Mouse (Mus musculus): ENCODE results near the gene Osbpl10. TPM values are rescaled to one million over a fixed set of nuclear protein-coding genes. Genes with fewer than 3 reads are reported as not detected.
A peak's percentile ranks its signal among the peaks of the same experiment; 100 is the strongest.

Gene Osbpl10
- polyA plus RNA-seq (2016; fragmentation: Nextera tagmentation; extraction: Ambion mirVana), result 3.2 and 3.6 TPM in 2 replicates

GRCm38 (mm10) chr9:114978281-114979111, at the start of gene Osbpl10:
TSS of gene Osbpl10 (plus strand) at chr9:114978569.
- peak within 1 kb of the TSS; percentile 88 for H3K4me3 ChIP-seq (replicated peaks)
- H3K9me3 ChIP-seq, result no peaks in the 10 kb centered on the region
- no peaks in the 10 kb centered on the region for H3K36me3 ChIP-seq
- H3K4me2 ChIP-seq, result peak within 1 kb of the TSS; percentile 94
- under 1% methylated on average over 67 of the region's 86 CpGs for WGBS
- H3K9ac ChIP-seq (replicated peaks), result peak within 1 kb of the TSS; percentile 85
- peak; percentile 80 for ATAC-seq (ENCODE audit: insufficient number of reproducible peaks, insufficient read depth, low FRiP score, low TSS enrichment, low read depth)
- H3K4me1 ChIP-seq (replicated peaks), result peaks cover 27% of the 10 kb centered on the region
- peak within 1 kb of the TSS; percentile 86 for H3K27ac ChIP-seq
- H3K27me3 ChIP-seq, result peaks cover 37% of the 10 kb centered on the region

- Histone ChIP-seq H3K4me1 (replicated peaks) (peaks cover 15% of the 10 kb centered on the region), H3K4me2 (no peak overlapping the region), H3K36me3 (no peaks in the 10 kb centered on the region), H3K4me3 (replicated peaks) (no peak overlapping the region), H3K9ac (replicated peaks) (no peak overlapping the region), H3K27me3 (peaks cover 6% of the 10 kb centered on the region; the same call in 1 of the 2 replicates), H3K27ac (no peak overlapping the region), H3K9me3 (no peaks in the 10 kb centered on the region)
- WGBS, result 92% methylated on average over 9 of the region's 9 CpGs
- no peak for ATAC-seq (ENCODE audit: insufficient number of reproducible peaks, insufficient read depth, low FRiP score, low TSS enrichment, low read depth)
Measured at GRCm38 (mm10) chr9:114930464-114931090, 47.8 kb upstream of the Osbpl10 start.

GRCm38 (mm10) chr9:114932607-114933006, 45.8 kb upstream of the Osbpl10 start:
- Histone ChIP-seq H3K4me3 (replicated peaks) (peak overlapping the region; percentile 71), H3K4me2 (peak overlapping the region; percentile 86), H3K36me3 (no peaks in the 10 kb centered on the region), H3K9me3 (no peaks in the 10 kb centered on the region), H3K27ac (no peak overlapping the region), H3K27me3 (peaks cover 6% of the 10 kb centered on the region; the same call in 1 of the 2 replicates), H3K4me1 (replicated peaks) (peaks cover 16% of the 10 kb centered on the region), H3K9ac (replicated peaks) (peak overlapping the region; percentile 62; the same call in 1 of the 2 replicates)
- no peak for ATAC-seq (ENCODE audit: insufficient number of reproducible peaks, insufficient read depth, low FRiP score, low TSS enrichment, low read depth)
- 19% methylated on average over 13 of the region's 13 CpGs for WGBS

- H3K9ac ChIP-seq (replicated peaks), result peak overlapping the region; percentile 62
- peak overlapping the region; percentile 86 for H3K4me2 ChIP-seq
- no peaks in the 10 kb centered on the region for H3K9me3 ChIP-seq
- no peaks in the 10 kb centered on the region for H3K36me3 ChIP-seq
- peaks cover 16% of the 10 kb centered on the region for H3K4me1 ChIP-seq (replicated peaks)
- peak; percentile 31 for ATAC-seq (ENCODE audit: insufficient number of reproducible peaks, insufficient read depth, low FRiP score, low TSS enrichment, low read depth)
- H3K27me3 ChIP-seq, result peaks cover 6% of the 10 kb centered on the region; the same call in 1 of the 2 replicates
- H3K4me3 ChIP-seq (replicated peaks), result peak overlapping the region; percentile 71
- peak overlapping the region; percentile 59 for H3K27ac ChIP-seq
- WGBS, result under 1% methylated on average over 48 of the region's 50 CpGs
Measured at GRCm38 (mm10) chr9:114933037-114933722, 45.2 kb upstream of the Osbpl10 start.

GRCm38 (mm10) chr9:114933723-114934171, 44.6 kb upstream of the Osbpl10 start, which contains the start of gene Gpd1l:
TSS of gene Gpd1l (minus strand) at chr9:114933987.
- Histone ChIP-seq H3K27ac (peak within 1 kb of the TSS; percentile 59), H3K27me3 (peaks cover 6% of the 10 kb centered on the region; the same call in 1 of the 2 replicates), H3K9me3 (no peaks in the 10 kb centered on the region), H3K36me3 (no peaks in the 10 kb centered on the region), H3K4me2 (peak within 1 kb of the TSS; percentile 86), H3K9ac (replicated peaks) (peak within 1 kb of the TSS; percentile 62), H3K4me3 (replicated peaks) (peak within 1 kb of the TSS; percentile 71), H3K4me1 (replicated peaks) (peaks cover 16% of the 10 kb centered on the region)
- WGBS, result under 1% methylated on average over 30 of the region's 30 CpGs
- ATAC-seq (ENCODE audit: insufficient number of reproducible peaks, insufficient read depth, low FRiP score, low TSS enrichment, low read depth), result peak; percentile 97

- Histone ChIP-seq H3K9me3 (no peaks in the 10 kb centered on the region), H3K27me3 (peaks cover 6% of the 10 kb centered on the region; the same call in 1 of the 2 replicates), H3K36me3 (no peaks in the 10 kb centered on the region), H3K4me3 (replicated peaks) (peak overlapping the region; percentile 71), H3K9ac (replicated peaks) (peak overlapping the region; percentile 62; the same call in 1 of the 2 replicates), H3K27ac (0 out of 2 replicates have a peak overlapping the region, but pooled peaks have one; percentile 35), H3K4me2 (peak overlapping the region; percentile 86), H3K4me1 (replicated peaks) (peaks cover 16% of the 10 kb centered on the region)
- WGBS, result 63% methylated on average over 11 of the region's 11 CpGs
- peak; percentile 8; the same call in 1 of the 2 replicates for ATAC-seq (ENCODE audit: insufficient number of reproducible peaks, insufficient read depth, low FRiP score, low TSS enrichment, low read depth)
Measured at GRCm38 (mm10) chr9:114934231-114934630, 44.1 kb upstream of the Osbpl10 start.

GRCm38 (mm10) chr9:114935321-114935720, 43.0 kb upstream of the Osbpl10 start:
- Histone ChIP-seq H3K4me1 (replicated peaks) (peaks cover 16% of the 10 kb centered on the region), H3K27me3 (peaks cover 6% of the 10 kb centered on the region; the same call in 1 of the 2 replicates), H3K27ac (no peak overlapping the region), H3K9me3 (no peaks in the 10 kb centered on the region), H3K4me3 (replicated peaks) (no peak overlapping the region), H3K4me2 (no peak overlapping the region), H3K36me3 (no peaks in the 10 kb centered on the region), H3K9ac (replicated peaks) (no peak overlapping the region)
- ATAC-seq (ENCODE audit: insufficient number of reproducible peaks, insufficient read depth, low FRiP score, low TSS enrichment, low read depth), result no peak
- 56% methylated on average over 4 of the region's 4 CpGs for WGBS

- H3K4me2 ChIP-seq, result no peak overlapping the region
- no peak overlapping the region for H3K4me3 ChIP-seq (replicated peaks)
- H3K27me3 ChIP-seq, result peaks cover 6% of the 10 kb centered on the region; the same call in 1 of the 2 replicates
- 68% methylated on average over 2 of the region's 2 CpGs for WGBS
- no peaks in the 10 kb centered on the region for H3K36me3 ChIP-seq
- H3K27ac ChIP-seq, result no peak overlapping the region
- H3K4me1 ChIP-seq (replicated peaks), result peaks cover 22% of the 10 kb centered on the region
- H3K9me3 ChIP-seq, result no peaks in the 10 kb centered on the region
- H3K9ac ChIP-seq (replicated peaks), result no peak overlapping the region
- no peak for ATAC-seq (ENCODE audit: insufficient number of reproducible peaks, insufficient read depth, low FRiP score, low TSS enrichment, low read depth)
Measured at GRCm38 (mm10) chr9:114936687-114937086, 41.7 kb upstream of the Osbpl10 start.

GRCm38 (mm10) chr9:114944642-114945041, 33.7 kb upstream of the Osbpl10 start:
- no peak overlapping the region for H3K4me3 ChIP-seq (replicated peaks)
- H3K4me1 ChIP-seq (replicated peaks), result peaks cover 10% of the 10 kb centered on the region
- no peak overlapping the region for H3K9ac ChIP-seq (replicated peaks)
- H3K9me3 ChIP-seq, result no peaks in the 10 kb centered on the region
- WGBS, result 90% methylated on average over 3 of the region's 3 CpGs
- no peak for ATAC-seq (ENCODE audit: insufficient number of reproducible peaks, insufficient read depth, low FRiP score, low TSS enrichment, low read depth)
- H3K27me3 ChIP-seq, result no peaks in the 10 kb centered on the region
- H3K36me3 ChIP-seq, result no peaks in the 10 kb centered on the region
- H3K4me2 ChIP-seq, result no peak overlapping the region
- H3K27ac ChIP-seq, result no peak overlapping the region

- H3K9me3 ChIP-seq, result no peaks in the 10 kb centered on the region
- peaks cover 14% of the 10 kb centered on the region for H3K4me1 ChIP-seq (replicated peaks)
- H3K9ac ChIP-seq (replicated peaks), result no peak overlapping the region
- ATAC-seq (ENCODE audit: insufficient number of reproducible peaks, insufficient read depth, low FRiP score, low TSS enrichment, low read depth), result no peak
- H3K27ac ChIP-seq, result no peak overlapping the region
- H3K4me3 ChIP-seq (replicated peaks), result no peak overlapping the region
- WGBS, result 84% methylated on average over 6 of the region's 6 CpGs
- H3K4me2 ChIP-seq, result no peak overlapping the region
- no peaks in the 10 kb centered on the region for H3K36me3 ChIP-seq
- H3K27me3 ChIP-seq, result no peaks in the 10 kb centered on the region
Measured at GRCm38 (mm10) chr9:114945576-114945975, 32.8 kb upstream of the Osbpl10 start.

Measured in limb, embryonic 12.5 days (tissue).